Mouse (Mus musculus): ENCODE results near the gene Ltb4r2.

DNA sequence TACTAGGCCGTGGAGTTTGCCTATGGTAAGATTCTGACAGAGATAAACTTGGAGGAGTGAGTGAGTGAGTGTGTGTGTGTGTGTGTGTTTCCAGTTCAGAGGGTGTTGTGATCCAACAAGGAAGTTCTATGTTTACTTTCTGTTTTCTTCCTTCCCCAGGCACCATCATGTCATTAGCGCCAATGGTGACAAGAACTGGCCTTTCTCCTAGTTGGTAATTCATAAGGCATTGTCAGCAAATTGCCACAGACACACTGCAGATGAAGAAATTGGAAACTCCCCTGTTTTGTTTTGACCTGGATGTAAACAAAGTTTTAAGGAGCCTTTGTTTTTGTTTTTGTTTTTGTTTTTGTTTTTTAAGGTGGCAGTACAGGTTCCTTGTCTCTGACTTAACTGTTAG, 32.2 kb downstream of the Ltb4r2 start:
- no peak for TF ChIP-seq POLR2A (IDR thresholded peaks at IDR 0.05; ENCODE audit: control insufficient read depth, low read depth, low read length)
- no peak for TF ChIP-seq CTCF (IDR thresholded peaks at IDR 0.05; ENCODE audit: control insufficient read depth, insufficient read depth, insufficient replicate concordance, low read depth, low read length)
